Mouse (Mus musculus) urinary bladder, postnatal 0 days (tissue): ENCODE results near the gene Slc13a1. TPM values are rescaled to one million over a fixed set of nuclear protein-coding genes. Genes with fewer than 3 reads are reported as not detected.

Experiments
- microRNA-seq: library from miRNA; unstranded; fragments of <30 nt; microRNA quantifications from one replicate; pipeline ENCODE4, GENCODE M21; 2016
- polyA plus RNA-seq: library from polyadenylated mRNA; unstranded; fragments of >200 nt; fragmentation: Nextera tagmentation; extraction: Ambion mirVana; gene quantifications from 2 replicates; pipeline ENCODE4 v1.2.1, GENCODE M21; 2015

Slc13a1 gene
- not detected in 2 replicates for polyA plus RNA-seq

GRCm38 (mm10) chr6:24167734-24168327 lies at the start of gene Slc13a1:
TSS of gene Slc13a1 (minus strand) at chr6:24168092.

Small RNAs within 50 kb of the gene (microRNA-seq; reads per million reads assigned to microRNA genes)
- gene Gm26386 = not detected

Other genes with a start within 250 kb of the Slc13a1 start
- not detected in 2 replicates for gene Tas2r118, start 198.0 kb downstream of the Slc13a1 start, polyA plus RNA-seq